Mouse (Mus musculus) intestine, embryonic 14.5 days (tissue): ENCODE results near the gene Mcl1. TPM values are rescaled to one million over a fixed set of nuclear protein-coding genes. Genes with fewer than 3 reads are reported as not detected.
"Not testable (repeated sequence)": the region's sequence is repeated elsewhere in the genome, so short reads cannot be mapped to it uniquely, and the experiment has no call there.

Source experiments
- ATAC-seq: fragments of 200-750 bp; cut with Nextera tagmentation; replicated peaks from 2 replicates; pipeline ENCODE4 v1.8.0; 2017; ENCODE audit warnings: low read depth, moderate number of reproducible peaks, moderate TSS enrichment, moderate library complexity; ENCODE audit not compliant: low FRiP score, low TSS enrichment
- DNase-seq: peaks from one replicate; pipeline ENCODE4 v3.0.0-alpha.2; 2018; ENCODE audit warnings: low spot score
- H3K27ac ChIP-seq: fragments of 300-500 bp; sonication (generic); 2 replicates; pipeline ENCODE4 v1.5.1; 2014; ENCODE audit warnings: low read depth, mild to moderate bottlenecking, control low read depth
- H3K27me3 ChIP-seq: fragments of 300-500 bp; sonication (generic); replicated peaks from 2 replicates; pipeline ENCODE4 v1.6.1; 2014; ENCODE audit warnings: low read length, control low read depth; ENCODE audit not compliant: control insufficient read depth, insufficient read depth
- H3K36me3 ChIP-seq: fragments of 300-500 bp; sonication (generic); 2 replicates; pipeline ENCODE4 v1.6.1; 2014; ENCODE audit warnings: low read length, control low read depth; ENCODE audit not compliant: control insufficient read depth, insufficient read depth
- H3K4me1 ChIP-seq: fragments of 300-500 bp; sonication (generic); replicated peaks from 2 replicates; pipeline ENCODE4 v1.6.1; 2014; ENCODE audit warnings: low read length, control low read depth, mixed read lengths; ENCODE audit not compliant: control insufficient read depth, insufficient read depth
- H3K4me2 ChIP-seq: fragments of 300-500 bp; sonication (generic); 2 replicates; pipeline ENCODE4 v1.6.1; 2014; ENCODE audit warnings: low read length
- H3K4me3 ChIP-seq: fragments of 300-500 bp; sonication (generic); 2 replicates; pipeline ENCODE4 v1.5.1; 2014; ENCODE audit warnings: low read depth, low read length, control low read depth, mixed read lengths
- H3K9ac ChIP-seq: fragments of 300-500 bp; sonication (generic); 2 replicates; pipeline ENCODE4 v1.6.1; 2014; ENCODE audit warnings: mild to moderate bottlenecking, low read length
- H3K9me3 ChIP-seq: fragments of 300-500 bp; sonication (generic); 2 replicates; pipeline ENCODE4 v1.6.1; 2016; ENCODE audit warnings: low read length, control low read depth; ENCODE audit not compliant: control insufficient read depth
- WGBS: fragments of 180-500 bp; shearing (Covaris S2); extraction: QIAGEN DNeasy Blood & Tissue Kit; methylation state at CpG from one replicate; pipeline ENCODE4 v1.1.7; 2014; 5-methylcytosine and 5-hydroxymethylcytosine counted together
- polyA plus RNA-seq: library from polyadenylated mRNA; unstranded; fragments of >200 nt; fragmentation: Nextera tagmentation; extraction: Ambion mirVana; gene quantifications from 2 replicates; pipeline ENCODE4 v1.2.1, GENCODE M21; 2014

The Mcl1 gene
- polyA plus RNA-seq, 1 experiment from 2014 or later: 57.5 TPM

GRCm38 (mm10) chr3:95652871-95653270, 5.7 kb upstream of the Mcl1 start:
- no peaks in the 10 kb centered on the region for H3K27me3 ChIP-seq
- no peak overlapping the region for H3K9ac ChIP-seq

GRCm38 (mm10) chr3:95653473-95654034, 5.0 kb upstream of the Mcl1 start:
- H3K4me2 ChIP-seq: no peak overlapping the region
- no peaks in the 10 kb centered on the region for H3K9me3 ChIP-seq
- ATAC-seq (peak; percentile 45; the same call in 1 of the 2 replicates), DNase-seq (no peak)
- no peaks in the 10 kb centered on the region for H3K27me3 ChIP-seq
- 7% methylated on average over 11 of the region's 11 CpGs for WGBS
- no peaks in the 10 kb centered on the region for H3K36me3 ChIP-seq
- peaks cover 9% of the 10 kb centered on the region for H3K4me1 ChIP-seq
- H3K9ac ChIP-seq: no peak overlapping the region
- H3K4me3 ChIP-seq: no peak overlapping the region
- peak overlapping the region; percentile 77 for H3K27ac ChIP-seq

More at GRCm38 (mm10) chr3:95652871-95653270, 5.7 kb upstream of the Mcl1 start:
- no peak for DNase-seq
- Histone ChIP-seq H3K36me3 (no peaks in the 10 kb centered on the region), H3K4me3 (no peak overlapping the region), H3K27ac (no peak overlapping the region), H3K4me2 (no peak overlapping the region), H3K9me3 (no peaks in the 10 kb centered on the region), H3K4me1 (peaks cover 9% of the 10 kb centered on the region)
- ATAC-seq: no peak
- WGBS: 25% methylated on average over 6 of the region's 6 CpGs

DNA sequence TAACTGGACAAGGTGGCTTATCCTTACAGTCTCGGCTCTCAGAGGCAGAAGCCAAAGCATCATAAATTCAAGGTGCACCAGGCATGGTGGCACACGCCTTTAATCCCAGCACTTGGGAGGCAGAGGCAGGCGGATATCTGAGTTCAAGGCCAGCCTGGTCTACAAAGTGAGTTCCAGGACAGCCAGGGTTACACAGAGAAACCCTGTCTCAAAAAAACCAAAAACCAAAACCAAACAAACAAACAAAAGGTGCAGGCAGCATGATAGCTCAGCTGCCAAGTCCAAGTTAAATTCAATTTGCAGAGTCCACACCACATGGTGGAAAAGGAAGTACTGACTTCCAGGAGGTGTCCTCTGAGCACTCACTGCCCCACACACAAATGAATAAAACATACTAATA, 4.2 kb upstream of the Mcl1 start:
- not testable (repeated sequence) for ATAC-seq, H3K4me2 ChIP-seq, H3K36me3 ChIP-seq, H3K4me3 ChIP-seq, H3K4me1 ChIP-seq, H3K27me3 ChIP-seq, H3K9ac ChIP-seq, H3K9me3 ChIP-seq, DNase-seq, H3K27ac ChIP-seq
- WGBS: 85% methylated on average over 3 of the region's 3 CpGs

DNA sequence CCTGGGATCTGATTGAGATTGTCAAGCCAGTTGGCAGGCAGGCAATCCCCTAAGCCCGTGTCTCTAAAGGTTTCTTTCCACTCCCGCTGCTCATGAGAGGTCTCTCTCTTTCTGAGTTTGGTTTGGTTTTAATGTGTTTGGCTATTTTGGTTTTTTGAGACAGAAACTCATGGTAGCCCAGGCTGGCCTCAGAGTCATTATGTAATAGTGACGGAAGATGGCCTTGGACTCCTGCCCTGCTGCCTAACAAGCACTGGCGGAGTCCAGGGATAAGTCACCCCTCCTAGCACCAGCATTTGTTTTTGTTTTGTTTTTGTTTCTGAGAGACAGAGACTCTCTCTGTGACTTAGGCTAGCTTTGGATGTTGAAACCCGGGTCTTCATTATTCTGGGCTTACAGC, 3.2 kb upstream of the Mcl1 start:
- ATAC-seq (no peak), DNase-seq (no peak)
- H3K4me2 ChIP-seq: no peak overlapping the region
- H3K36me3 ChIP-seq: peaks cover 5% of the 10 kb centered on the region
- H3K27me3 ChIP-seq: no peaks in the 10 kb centered on the region
- 85% methylated on average over 5 of the region's 5 CpGs for WGBS
- no peak overlapping the region for H3K4me3 ChIP-seq
- H3K27ac ChIP-seq: no peak overlapping the region
- H3K4me1 ChIP-seq: peaks cover 10% of the 10 kb centered on the region
- H3K9me3 ChIP-seq: no peaks in the 10 kb centered on the region
- H3K9ac ChIP-seq: no peak overlapping the region

- Histone ChIP-seq H3K4me2 (no peak overlapping the region), H3K4me3 (no peak overlapping the region), H3K4me1 (peaks cover 25% of the 10 kb centered on the region), H3K9me3 (no peaks in the 10 kb centered on the region), H3K27me3 (no peaks in the 10 kb centered on the region), H3K36me3 (peaks cover 21% of the 10 kb centered on the region), H3K27ac (no peak overlapping the region), H3K9ac (no peak overlapping the region)
- no peak for ATAC-seq
- no peak for DNase-seq
- WGBS: 86% methylated on average over 3 of the region's 3 CpGs
These were observed 1.5 kb upstream of the Mcl1 start for GRCm38 (mm10) chr3:95657108-95657507.

DNA sequence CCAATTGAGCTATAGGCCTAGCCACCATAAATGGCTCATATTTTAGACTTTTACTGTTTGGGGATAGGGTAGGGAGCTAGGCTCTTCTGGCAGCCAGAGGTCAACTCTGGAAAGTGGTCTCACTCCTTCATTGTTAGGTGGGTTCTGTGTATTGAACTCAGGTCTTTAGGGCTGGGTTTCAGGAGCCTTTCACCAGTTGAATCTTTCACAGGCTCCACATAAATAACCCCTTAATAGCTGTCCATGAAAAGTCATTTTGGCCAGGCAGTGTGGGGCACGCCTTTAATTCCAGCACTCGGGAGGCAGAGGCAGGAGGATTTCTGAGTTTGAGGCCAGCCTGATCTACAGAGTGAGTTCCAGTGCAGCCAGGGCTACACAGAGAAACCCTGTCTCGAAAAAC, 877 bp upstream of the Mcl1 start:
- Histone ChIP-seq H3K4me1 (peaks cover 30% of the 10 kb centered on the region), H3K9ac (no peak overlapping the region; the same call in 1 of the 2 replicates), H3K27me3 (no peaks in the 10 kb centered on the region), H3K36me3 (peaks cover 27% of the 10 kb centered on the region), H3K4me2 (peak overlapping the region; percentile 64), H3K4me3 (peak overlapping the region; percentile 100), H3K9me3 (no peaks in the 10 kb centered on the region), H3K27ac (no peak overlapping the region)
- ATAC-seq: no peak
- WGBS: 84% methylated on average over 3 of the region's 3 CpGs
- no peak for DNase-seq

GRCm38 (mm10) chr3:95658868-95659712, 502 bp downstream of the Mcl1 start:
- peak overlapping the region; percentile 90 for H3K4me2 ChIP-seq
- no peaks in the 10 kb centered on the region for H3K9me3 ChIP-seq
- H3K4me1 ChIP-seq: peaks cover 28% of the 10 kb centered on the region
- DNase-seq (peak; percentile 86), ATAC-seq (peak; percentile 58)
- H3K27me3 ChIP-seq: no peaks in the 10 kb centered on the region
- H3K27ac ChIP-seq: peak overlapping the region; percentile 99
- peaks cover 40% of the 10 kb centered on the region for H3K36me3 ChIP-seq
- WGBS: under 1% methylated on average over 98 of the region's 113 CpGs
- H3K9ac ChIP-seq: peak overlapping the region; percentile 99
- peak overlapping the region; percentile 100 for H3K4me3 ChIP-seq

DNA sequence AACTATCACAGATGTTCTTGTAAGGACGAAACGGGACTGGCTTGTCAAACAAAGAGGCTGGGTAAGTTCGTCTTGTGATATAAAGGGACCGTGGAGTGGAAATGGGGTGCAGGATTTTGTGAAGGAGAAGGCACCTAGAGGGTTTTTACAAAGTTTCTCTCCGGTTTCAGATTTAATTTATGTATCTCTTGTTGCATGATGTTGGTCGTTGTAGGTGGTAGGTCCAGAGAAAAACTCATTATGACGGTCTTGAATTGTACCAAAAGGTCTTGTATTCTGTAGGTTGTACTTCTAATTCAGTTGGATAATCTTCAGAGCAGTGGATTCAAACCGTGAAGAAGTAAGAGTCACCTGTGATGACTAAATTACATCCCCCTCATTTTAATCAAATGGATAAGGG, 1.4 kb downstream of the Mcl1 start:
- Histone ChIP-seq H3K9me3 (no peaks in the 10 kb centered on the region), H3K27ac (peak overlapping the region; percentile 99), H3K4me1 (peaks cover 32% of the 10 kb centered on the region), H3K4me2 (peak overlapping the region; percentile 90), H3K9ac (peak overlapping the region; percentile 99), H3K4me3 (peak overlapping the region; percentile 100), H3K36me3 (peaks cover 47% of the 10 kb centered on the region), H3K27me3 (no peaks in the 10 kb centered on the region)
- ATAC-seq (no peak), DNase-seq (no peak)
- 3% methylated on average over 8 of the region's 8 CpGs for WGBS
